ENCODE assay signal across 8 mouse cellular contexts in the genomic region with DNA sequence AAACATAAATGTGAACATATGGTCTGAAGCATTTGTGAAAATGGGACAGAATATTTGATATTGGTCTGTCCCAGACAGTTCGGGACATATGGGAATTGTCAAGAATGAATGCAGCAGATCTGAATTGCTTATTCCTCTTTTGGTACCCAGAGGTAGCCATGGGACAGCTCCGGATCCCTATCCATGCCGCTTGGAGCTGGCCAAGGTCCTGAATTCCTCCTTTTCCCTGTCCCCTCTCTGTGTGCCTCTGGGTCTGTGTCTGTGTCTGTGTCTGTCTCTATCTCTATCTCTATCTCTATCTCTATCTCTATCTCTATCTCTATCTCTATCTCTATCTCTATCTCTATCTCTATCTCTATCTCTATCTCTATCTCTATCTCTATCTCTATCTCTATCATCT.
DNase-seq lines count a peak whose midpoint lies in the region; ATAC-seq and TF ChIP-seq lines count a peak whose summit lies in the region.
"Not testable (repeated sequence)": the region's sequence is repeated elsewhere in the genome, so short reads cannot be mapped to it uniquely, and the experiment has no call there.

No protein-coding gene starts in this region.

- not testable (repeated sequence) for H3K36me3 ChIP-seq in hindbrain, embryonic 10.5 days; lung, embryonic 14.5 days (ENCODE audit: insufficient read depth); neural tube, embryonic 11.5 days (ENCODE audit: control insufficient read depth, insufficient read depth, low read length)

- peak; percentile 6 for DNase-seq in Patski (ENCODE audit: low read depth, low spot score)
- DNase-seq in brain, embryonic 14.5 days (ENCODE audit: low read depth), result peak; percentile 37
- DNase-seq in gastrocnemius, adult 18-20 months (ENCODE audit: low spot score), result peak; percentile 1
- peak; percentile 64 for DNase-seq in hindbrain, embryonic 10.5 days (ENCODE audit: low spot score)
- DNase-seq in kidney, postnatal 10 days, result peak; percentile 88
- DNase-seq in lung, embryonic 14.5 days, result peak; percentile 91
- DNase-seq in neural tube, embryonic 11.5 days (ENCODE audit: low spot score), result peak; percentile 61
- DNase-seq in thymus, postnatal 4 days, result peak; percentile 9

- not testable (repeated sequence) for H3K27ac ChIP-seq in hindbrain, embryonic 10.5 days; lung, embryonic 14.5 days (ENCODE audit: low read depth); neural tube, embryonic 11.5 days (ENCODE audit: low read depth, low read length)

- CTCF ChIA-PET in Patski (lab: Charles Lee), result not testable (repeated sequence)

- in situ Hi-C loops in Patski (cut with MboI; ENCODE audit: low pct_unique_long_range_greater_than_20kb), result not testable (repeated sequence)

- POLR2A ChIA-PET in Patski (lab: Charles Lee), result not testable (repeated sequence)

- TF ChIP-seq CTCF in Patski (IDR thresholded peaks at IDR 0.05); brain, embryonic 14.5 days (IDR thresholded peaks at IDR 0.05; ENCODE audit: borderline replicate concordance, extremely low read depth, insufficient read depth, insufficient read length); lung, embryonic 14.5 days (IDR thresholded peaks at IDR 0.05; ENCODE audit: low read depth): not testable (repeated sequence)

- not testable (repeated sequence) for H3K4me3 ChIP-seq in hindbrain, embryonic 10.5 days; lung, embryonic 14.5 days (ENCODE audit: low read depth, low read length); neural tube, embryonic 11.5 days (ENCODE audit: low read depth, low read length)

- 20% methylated on average over 3 of the region's 3 CpGs for WGBS in hindbrain, embryonic 10.5 days
- WGBS in lung, embryonic 14.5 days, result 13% methylated on average over 3 of the region's 3 CpGs
- 28% methylated on average over 3 of the region's 3 CpGs for WGBS in neural tube, embryonic 11.5 days

- H3K4me1 ChIP-seq in hindbrain, embryonic 10.5 days (replicated peaks); lung, embryonic 14.5 days (ENCODE audit: insufficient read depth); neural tube, embryonic 11.5 days (ENCODE audit: control insufficient read depth, insufficient read depth, low read length): not testable (repeated sequence)

- ATAC-seq in Patski; neural tube, embryonic 11.5 days (ENCODE audit: insufficient read depth, low FRiP score, low TSS enrichment): not testable (repeated sequence)
- ATAC-seq in lung, embryonic 14.5 days (ENCODE audit: insufficient read depth), result peak; percentile 56; the same call in 1 of the 2 replicates

- TF ChIP-seq POLR2A in brain, embryonic 14.5 days (IDR thresholded peaks at IDR 0.05; ENCODE audit: borderline replicate concordance, extremely low read depth, insufficient read depth, insufficient read length, poor library complexity, severe bottlenecking), result not testable (repeated sequence)

- not testable (repeated sequence) for H3K9me3 ChIP-seq in hindbrain, embryonic 10.5 days; lung, embryonic 14.5 days (ENCODE audit: low read depth, low read length); neural tube, embryonic 11.5 days (ENCODE audit: control insufficient read depth, low read length)

- H3K4me2 ChIP-seq in lung, embryonic 14.5 days; neural tube, embryonic 11.5 days (ENCODE audit: low read depth): not testable (repeated sequence)

- H3K27me3 ChIP-seq in Patski; hindbrain, embryonic 10.5 days (ENCODE audit: insufficient read depth, poor library complexity, severe bottlenecking); lung, embryonic 14.5 days (ENCODE audit: insufficient read depth, low read length); neural tube, embryonic 11.5 days (ENCODE audit: control insufficient read depth, insufficient read depth, low read length): not testable (repeated sequence)

- H3K9ac ChIP-seq in lung, embryonic 14.5 days; neural tube, embryonic 11.5 days (ENCODE audit: low read length): not testable (repeated sequence)

Comparison
In these comparisons a context has a peak if more than half of its experiments do, and no peak if none do; other contexts are left out.
1. DNase-seq: peak in every context shown above with its lines; median percentile 91 in lung, embryonic 14.5 days; 88 in kidney, postnatal 10 days; 64 in hindbrain, embryonic 10.5 days; 61 in neural tube, embryonic 11.5 days; 37 in brain, embryonic 14.5 days; 9 in thymus, postnatal 4 days; 6 in Patski; 1 in gastrocnemius, adult 18-20 months.